Mouse (Mus musculus) hindbrain, embryonic 16.5 days (tissue): ENCODE data around the gene Ddx52. TPM values are rescaled to one million over a fixed set of nuclear protein-coding genes. Genes with fewer than 3 reads are reported as not detected.

Experiments used
- ATAC-seq: fragments of 200-750 bp; cut with Nextera tagmentation; 2 replicates; pipeline ENCODE4 v1.8.0; 2017; ENCODE audit warnings: moderate TSS enrichment, moderate library complexity
- H3K27ac ChIP-seq: fragments of 300-500 bp; sonication (generic); 2 replicates; pipeline ENCODE4 v1.5.1; 2014; ENCODE audit warnings: low read depth, mild to moderate bottlenecking, control low read depth, low read length, moderate library complexity
- H3K27me3 ChIP-seq: fragments of 300-500 bp; sonication (generic); replicated peaks from 2 replicates; pipeline ENCODE4 v1.6.1; 2014; ENCODE audit warnings: low read length; ENCODE audit not compliant: control insufficient read depth, insufficient read depth
- H3K36me3 ChIP-seq: fragments of 300-500 bp; sonication (generic); 2 replicates; pipeline ENCODE4 v1.6.1; 2014; ENCODE audit warnings: mild to moderate bottlenecking, low read length, moderate library complexity, mixed read lengths; ENCODE audit not compliant: control insufficient read depth, insufficient read depth
- H3K4me1 ChIP-seq: fragments of 300-500 bp; sonication (generic); 2 replicates; pipeline ENCODE4 v1.6.1; 2014; ENCODE audit warnings: low read depth, low read length; ENCODE audit not compliant: control insufficient read depth, insufficient read depth
- H3K4me2 ChIP-seq: fragments of 300-500 bp; sonication (generic); 2 replicates; pipeline ENCODE4 v1.6.1; 2014; ENCODE audit warnings: mild to moderate bottlenecking, low read length, control low read depth, moderate library complexity
- H3K4me3 ChIP-seq: fragments of 300-500 bp; sonication (generic); 2 replicates; pipeline ENCODE4 v1.5.1; 2014; ENCODE audit warnings: mild to moderate bottlenecking, low read length, control low read depth, moderate library complexity
- H3K9ac ChIP-seq: fragments of 300-500 bp; sonication (generic); 2 replicates; pipeline ENCODE4 v1.6.1; 2014; ENCODE audit warnings: low read depth, mild to moderate bottlenecking, control low read depth, low read length, moderate library complexity
- H3K9me3 ChIP-seq: fragments of 300-500 bp; sonication (generic); 2 replicates; pipeline ENCODE4 v1.6.1; 2014; ENCODE audit warnings: mild to moderate bottlenecking, low read length, moderate library complexity; ENCODE audit not compliant: control insufficient read depth
- WGBS: fragments of 180-500 bp; shearing (Covaris S2); extraction: QIAGEN DNeasy Blood & Tissue Kit; methylation state at CpG from one replicate; pipeline ENCODE4 v1.1.7; 2014; 5-methylcytosine and 5-hydroxymethylcytosine counted together
- polyA plus RNA-seq: library from polyadenylated mRNA; unstranded; fragments of >200 nt; fragmentation: Nextera tagmentation; extraction: Ambion mirVana; gene quantifications from 2 replicates; pipeline ENCODE4 v1.2.1, GENCODE M21; 2015

Gene Ddx52
- polyA plus RNA-seq, 1 experiment from 2014 or later: 20.7 TPM

DNA sequence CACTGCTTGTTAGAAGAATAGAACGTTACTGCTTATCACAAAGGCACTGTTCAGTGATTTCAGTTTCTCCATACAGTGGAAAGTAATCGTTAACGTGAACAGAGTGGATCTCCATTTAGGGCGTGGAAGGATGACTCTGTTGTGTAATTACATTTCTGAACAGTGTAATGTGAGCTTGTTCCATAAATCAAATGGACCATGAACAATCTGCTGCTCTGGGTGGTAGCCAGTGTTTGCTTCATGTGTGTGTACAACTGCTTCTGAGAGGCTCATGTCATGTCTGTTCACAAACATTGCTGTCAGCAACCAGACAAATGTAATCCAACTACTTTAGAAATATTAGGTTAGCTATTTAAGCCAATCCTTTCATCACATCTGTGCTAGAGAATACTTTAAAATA, 49.8 kb downstream of the Ddx52 start:
- H3K4me1 ChIP-seq: no peaks in the 10 kb centered on the region
- H3K9ac ChIP-seq: no peak overlapping the region
- no peak overlapping the region for H3K4me3 ChIP-seq
- no peaks in the 10 kb centered on the region for H3K9me3 ChIP-seq
- WGBS: 71% methylated on average over 4 of the region's 4 CpGs
- no peak overlapping the region for H3K27ac ChIP-seq
- H3K27me3 ChIP-seq: no peaks in the 10 kb centered on the region
- H3K36me3 ChIP-seq: peaks cover 38% of the 10 kb centered on the region
- no peak overlapping the region for H3K4me2 ChIP-seq
- no peak for ATAC-seq

DNA sequence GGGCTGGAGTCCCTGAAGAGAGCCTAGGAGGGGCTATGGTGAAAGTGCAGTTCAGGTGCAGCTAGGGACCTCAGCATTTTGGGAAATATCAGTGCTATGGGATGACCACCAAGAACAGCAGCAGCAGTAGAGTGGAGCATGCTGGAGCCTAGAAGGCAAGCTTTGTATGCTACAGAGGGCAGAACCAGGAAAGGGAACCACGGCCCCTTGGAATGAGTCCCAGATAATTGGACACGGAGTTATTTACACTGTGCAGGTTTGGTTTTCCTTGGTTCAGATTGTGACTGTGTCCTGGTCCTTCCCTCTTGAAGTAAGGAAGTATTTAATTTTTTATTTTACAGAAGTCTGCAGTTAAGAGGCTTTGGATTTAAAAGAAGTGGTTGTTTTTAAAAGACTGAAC, 51.6 kb downstream of the Ddx52 start:
- H3K36me3 ChIP-seq: peaks cover 34% of the 10 kb centered on the region
- no peak overlapping the region for H3K4me2 ChIP-seq
- no peaks in the 10 kb centered on the region for H3K9me3 ChIP-seq
- no peak overlapping the region for H3K9ac ChIP-seq
- no peak overlapping the region for H3K27ac ChIP-seq
- no peak overlapping the region for H3K4me3 ChIP-seq
- WGBS: 73% methylated on average over 2 of the region's 2 CpGs
- no peaks in the 10 kb centered on the region for H3K27me3 ChIP-seq
- no peaks in the 10 kb centered on the region for H3K4me1 ChIP-seq
- no peak for ATAC-seq

DNA sequence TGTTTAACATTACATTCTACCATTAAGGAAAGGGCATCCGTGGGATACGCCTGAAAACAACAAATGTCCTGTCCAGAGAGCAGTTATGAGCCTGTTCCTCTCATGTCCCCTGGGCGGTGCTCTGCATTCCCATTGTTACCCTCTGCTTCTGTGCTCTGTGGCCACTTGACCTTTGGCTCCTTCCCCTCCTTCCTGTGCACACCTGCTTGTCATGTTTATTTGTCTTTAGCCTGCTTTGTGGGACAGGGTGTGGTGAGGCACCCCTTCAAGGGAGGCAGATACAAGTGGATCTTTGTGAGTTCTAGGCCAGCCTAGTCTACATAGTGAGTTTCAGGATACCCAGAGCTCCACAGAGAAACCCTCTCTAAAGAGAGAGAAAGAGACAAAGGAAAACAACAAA, 52.6 kb downstream of the Ddx52 start:
- 84% methylated on average over 3 of the region's 3 CpGs for WGBS
- Histone ChIP-seq H3K4me1 (no peaks in the 10 kb centered on the region), H3K9me3 (no peaks in the 10 kb centered on the region), H3K9ac (no peak overlapping the region), H3K4me3 (no peak overlapping the region), H3K27me3 (no peaks in the 10 kb centered on the region), H3K27ac (no peak overlapping the region), H3K4me2 (no peak overlapping the region), H3K36me3 (peaks cover 36% of the 10 kb centered on the region)
- ATAC-seq: no peak

DNA sequence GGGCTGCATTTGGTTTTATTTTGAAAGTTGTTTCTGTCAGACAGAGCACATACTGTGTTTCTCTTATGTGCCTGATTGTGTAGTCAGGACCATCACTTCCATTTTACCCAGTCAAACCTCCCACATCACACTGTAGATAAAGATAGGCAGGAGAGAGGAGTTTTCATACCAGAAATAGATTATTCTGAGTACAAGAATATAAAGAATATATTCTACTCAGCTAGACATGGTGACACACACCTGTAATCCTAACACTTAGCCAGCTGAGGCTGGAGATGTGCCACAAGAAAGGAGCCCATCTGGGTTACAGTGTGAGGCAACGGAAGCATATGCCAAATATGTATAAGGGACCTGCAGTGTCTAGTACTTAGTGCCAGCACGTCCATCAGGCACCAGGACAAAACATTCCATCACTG, 53.7 kb downstream of the Ddx52 start:
- H3K36me3 ChIP-seq: peaks cover 32% of the 10 kb centered on the region
- H3K4me2 ChIP-seq: no peak overlapping the region

DNA sequence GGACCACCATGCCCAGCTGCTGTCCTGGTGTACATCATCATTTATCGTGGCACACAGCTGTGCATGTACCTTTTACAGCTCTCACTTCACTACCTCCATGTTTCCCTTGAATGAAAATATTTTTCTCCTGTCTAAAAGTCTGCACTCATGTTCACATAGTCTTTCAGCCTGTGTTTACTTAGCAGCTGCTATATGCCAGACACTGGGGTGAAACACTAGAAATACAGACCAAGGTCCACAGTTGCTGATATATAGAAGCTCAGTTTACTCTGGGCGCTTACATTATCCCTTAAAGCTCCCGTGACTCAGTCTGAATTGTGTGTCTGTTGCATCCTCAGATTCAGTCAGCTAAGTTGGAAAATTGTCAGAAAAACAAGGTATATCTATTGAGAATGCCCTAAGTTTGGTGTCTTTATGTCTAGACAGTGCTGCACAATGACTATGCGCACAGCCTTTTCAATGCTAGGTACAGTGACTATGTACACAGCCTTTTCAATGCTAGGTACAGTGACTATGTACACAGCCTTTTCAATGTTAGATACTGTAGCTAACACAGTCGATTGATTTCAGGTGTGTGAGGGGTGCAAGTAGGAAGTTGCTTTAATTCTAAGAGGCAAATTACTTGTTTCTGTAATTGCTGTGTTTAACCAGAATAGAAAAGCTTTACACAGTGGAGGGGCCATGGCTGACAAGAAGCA, 55.5 kb downstream of the Ddx52 start:
- H3K9ac ChIP-seq: no peak overlapping the region
- no peaks in the 10 kb centered on the region for H3K9me3 ChIP-seq
- no peak overlapping the region for H3K4me2 ChIP-seq
- no peak overlapping the region for H3K4me3 ChIP-seq
- 94% methylated on average over 5 of the region's 5 CpGs for WGBS
- H3K27ac ChIP-seq: no peak overlapping the region
- no peaks in the 10 kb centered on the region for H3K4me1 ChIP-seq
- ATAC-seq: no peak
- no peaks in the 10 kb centered on the region for H3K27me3 ChIP-seq
- peaks cover 37% of the 10 kb centered on the region for H3K36me3 ChIP-seq

More for the DNA sequence above, 53.7 kb downstream of the Ddx52 start:
- Histone ChIP-seq H3K4me3 (no peak overlapping the region), H3K27me3 (no peaks in the 10 kb centered on the region), H3K9ac (no peak overlapping the region), H3K9me3 (no peaks in the 10 kb centered on the region), H3K4me1 (no peaks in the 10 kb centered on the region), H3K27ac (no peak overlapping the region)
- 92% methylated on average over 2 of the region's 2 CpGs for WGBS
- no peak for ATAC-seq

DNA sequence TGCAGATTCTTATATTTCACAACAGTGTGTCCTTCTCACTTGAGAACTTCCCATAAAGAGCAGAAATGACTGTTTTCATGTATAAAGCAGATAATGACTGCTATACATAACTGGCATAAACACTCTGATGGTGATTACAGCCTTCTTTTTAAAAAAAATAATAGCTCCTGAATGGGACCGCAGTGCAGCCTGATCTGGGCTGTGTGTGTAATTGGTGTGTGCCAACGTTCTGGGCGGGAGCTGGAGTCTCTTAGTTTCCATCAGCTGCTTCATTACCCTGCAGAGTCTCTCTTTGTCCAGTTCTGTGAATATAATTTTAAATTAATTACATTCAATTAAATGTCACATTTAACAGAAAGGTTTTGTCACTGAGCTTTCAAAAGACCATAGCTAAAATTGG, 57.1 kb downstream of the Ddx52 start:
- Histone ChIP-seq H3K4me1 (no peaks in the 10 kb centered on the region), H3K36me3 (peaks cover 45% of the 10 kb centered on the region), H3K4me3 (no peak overlapping the region), H3K9ac (no peak overlapping the region), H3K27ac (no peak overlapping the region), H3K4me2 (no peak overlapping the region), H3K9me3 (no peaks in the 10 kb centered on the region), H3K27me3 (no peaks in the 10 kb centered on the region)
- no peak for ATAC-seq
- 73% methylated on average over 3 of the region's 3 CpGs for WGBS

DNA sequence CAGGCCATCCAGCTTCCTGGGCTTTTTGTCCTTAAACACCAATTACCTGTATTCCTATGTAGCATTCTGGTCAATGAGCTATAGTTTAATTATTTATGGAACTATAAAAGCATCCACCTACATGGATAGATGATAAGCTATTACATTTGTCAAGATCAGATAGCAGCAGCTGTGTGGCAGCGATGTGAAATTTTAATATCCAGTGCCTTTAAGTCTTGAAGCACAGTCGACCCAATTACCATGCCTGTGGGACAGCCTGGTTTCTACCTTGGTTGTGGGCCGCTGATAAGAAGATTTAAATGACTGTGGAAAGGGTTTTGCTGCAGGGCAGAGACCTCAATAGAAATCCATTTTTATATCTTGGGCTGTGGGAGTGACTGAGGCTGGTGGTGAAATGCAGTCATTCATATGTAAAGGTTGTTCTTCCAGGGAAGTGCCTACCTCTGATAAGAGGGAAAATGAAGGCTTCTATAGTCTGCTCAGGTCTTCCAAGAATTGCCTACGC, 57.6 kb downstream of the Ddx52 start:
- Histone ChIP-seq H3K4me1 (no peaks in the 10 kb centered on the region), H3K4me3 (no peak overlapping the region), H3K9ac (no peak overlapping the region), H3K4me2 (no peak overlapping the region), H3K36me3 (peaks cover 45% of the 10 kb centered on the region), H3K9me3 (no peaks in the 10 kb centered on the region), H3K27ac (no peak overlapping the region), H3K27me3 (no peaks in the 10 kb centered on the region)
- no peak for ATAC-seq
- WGBS: 74% methylated on average over 4 of the region's 4 CpGs

DNA sequence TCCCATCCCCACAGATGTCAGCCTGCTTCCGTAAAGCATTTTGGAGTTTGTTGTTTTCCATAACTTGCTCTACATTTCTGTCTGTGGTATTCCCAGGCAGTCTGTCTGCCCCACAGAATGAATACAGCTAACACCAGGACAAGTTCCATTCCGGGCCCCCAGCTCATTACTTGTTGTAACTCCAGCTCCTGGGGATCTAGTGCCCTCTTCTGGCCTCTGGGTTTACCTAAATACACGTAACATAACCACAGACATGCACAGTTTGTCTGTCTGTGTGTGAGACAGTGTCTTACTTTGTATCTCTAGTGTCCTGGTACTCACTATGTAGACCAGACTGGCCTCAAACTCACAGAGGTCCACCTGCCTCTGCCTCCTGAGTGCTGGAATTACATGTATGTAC, 59.4 kb downstream of the Ddx52 start:
- Histone ChIP-seq H3K27ac (no peak overlapping the region), H3K9ac (no peak overlapping the region), H3K4me3 (no peak overlapping the region), H3K36me3 (peaks cover 33% of the 10 kb centered on the region), H3K4me2 (no peak overlapping the region), H3K9me3 (no peaks in the 10 kb centered on the region), H3K4me1 (no peaks in the 10 kb centered on the region), H3K27me3 (no peaks in the 10 kb centered on the region)
- 95% methylated on average over 3 of the region's 3 CpGs for WGBS
- no peak for ATAC-seq

DNA sequence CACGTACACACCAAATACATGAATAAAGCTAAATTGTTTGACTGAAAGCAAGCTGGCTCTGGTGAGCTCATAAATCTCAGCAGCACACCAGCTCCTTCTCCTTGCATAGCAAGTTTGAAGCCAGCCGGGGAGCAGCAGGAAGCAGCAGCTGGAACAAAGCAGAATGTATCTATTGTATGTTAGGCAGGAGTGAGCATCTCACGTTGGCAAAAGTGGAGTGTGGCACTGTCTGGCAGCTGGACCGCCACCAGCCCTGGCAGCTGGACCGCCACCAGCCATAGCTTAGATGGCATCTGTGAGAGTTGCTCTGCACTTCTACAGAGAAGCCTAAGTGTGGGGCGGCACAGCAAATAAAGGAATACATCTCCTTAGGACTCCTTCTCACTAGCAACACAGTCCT, 62.1 kb downstream of the Ddx52 start:
- Histone ChIP-seq H3K27me3 (no peaks in the 10 kb centered on the region), H3K9me3 (no peaks in the 10 kb centered on the region), H3K27ac (no peak overlapping the region), H3K9ac (no peak overlapping the region), H3K36me3 (peaks cover 35% of the 10 kb centered on the region), H3K4me1 (no peaks in the 10 kb centered on the region), H3K4me2 (no peak overlapping the region), H3K4me3 (no peak overlapping the region)
- ATAC-seq: no peak
- WGBS: 82% methylated on average over 6 of the region's 6 CpGs
